In the genomic region with DNA sequence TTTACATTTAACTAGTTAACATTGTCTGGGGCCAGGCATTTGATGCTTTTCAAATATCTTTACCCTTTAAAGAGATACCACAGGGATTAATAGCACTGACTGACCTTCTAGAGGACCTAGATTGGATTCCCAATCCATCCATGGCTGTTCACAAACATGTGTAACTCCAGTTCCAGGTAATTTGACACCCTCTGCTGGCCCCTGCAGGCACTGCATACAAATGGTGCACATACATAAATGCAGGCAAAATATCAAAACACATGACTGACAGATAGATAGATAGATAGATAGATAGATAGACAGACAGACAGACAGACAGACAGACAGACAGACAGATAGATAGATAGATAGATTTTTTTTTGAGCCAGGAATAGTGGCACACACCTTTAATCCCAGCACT, we compare ENCODE assay signal across 11 mouse cellular contexts. TPM values are rescaled to one million over a fixed set of nuclear protein-coding genes. Genes with fewer than 3 reads are reported as not detected.
DNase-seq lines count a peak whose midpoint lies in the region; ATAC-seq and TF ChIP-seq lines count a peak whose summit lies in the region.
"Had no signal": no experiment of that assay in that cellular context is flagged by ENCODE, and none has a peak within 500 bp of the region (broad histone marks: within the 10 kb centered on the region; RNA-seq: fewer than 3 reads in every experiment).

No protein-coding gene starts in this region.

- DNase-seq in cerebellum, postnatal 10 days = peak; percentile 18 to 22
- DNase-seq in cerebellum, adult 9-11 months = no peak
- no peak for DNase-seq in kidney, postnatal 0 days (ENCODE audit: low spot score)
- DNase-seq in kidney, postnatal 14 days = no peak
- DNase-seq in 3T3-L1 (ENCODE audit: low read depth, low spot score) = peak; percentile 59
- peak; percentile 73 for DNase-seq in ZHBTc4 (ENCODE audit: low read depth, low spot score)
- DNase-seq in adrenal gland, postnatal 36 days = no peak
- DNase-seq in MN1 (ENCODE audit: low spot score) = no peak
- DNase-seq: heart, adult 18-20 months had no signal

- no peaks in the 10 kb centered on the region for H3K4me1 ChIP-seq in kidney, postnatal 0 days (replicated peaks; ENCODE audit: insufficient read depth, low read length)
- H3K4me1 ChIP-seq: forebrain, embryonic 13.5 days had no signal

- peak; percentile 48 for TF ChIP-seq CTCF in kidney, postnatal 0 days (IDR thresholded peaks at IDR 0.05; ENCODE audit: low read depth)

- H3K4me2 ChIP-seq in kidney, postnatal 0 days (ENCODE audit: low read length) = no peak overlapping the region
- H3K4me2 ChIP-seq: forebrain, embryonic 13.5 days had no signal

- H3K36me3 ChIP-seq in kidney, postnatal 0 days (ENCODE audit: insufficient read depth, low read length) = no peaks in the 10 kb centered on the region

- H3K27ac ChIP-seq in kidney, postnatal 0 days = no peak overlapping the region
- H3K27ac ChIP-seq: forebrain, embryonic 13.5 days had no signal

- no peak overlapping the region for H3K9ac ChIP-seq in kidney, postnatal 0 days (ENCODE audit: low read depth, low read length)
- H3K9ac ChIP-seq: forebrain, embryonic 13.5 days had no signal

- no peak for ATAC-seq in kidney, postnatal 0 days (replicated peaks; ENCODE audit: low FRiP score, low read depth)
- ATAC-seq: forebrain, embryonic 13.5 days; midbrain, embryonic 16.5 days had no signal

- H3K27me3 ChIP-seq in kidney, postnatal 0 days (ENCODE audit: insufficient read depth, low read length) = no peaks in the 10 kb centered on the region
- H3K27me3 ChIP-seq: forebrain, embryonic 13.5 days had no signal

- no peaks in the 10 kb centered on the region for H3K9me3 ChIP-seq in kidney, postnatal 0 days (replicated peaks; ENCODE audit: low read length)
- H3K9me3 ChIP-seq: forebrain, embryonic 13.5 days had no signal

- H3K4me3 ChIP-seq in kidney, postnatal 0 days (replicated peaks; ENCODE audit: low read depth, low read length) = no peak overlapping the region
- H3K4me3 ChIP-seq: forebrain, embryonic 13.5 days had no signal

RNA-seq across cellular contexts. Expression of a gene that starts 33.2 kb away (rescaled TPM):
- 11.2 and 12.1 TPM in 2 replicates for polyA plus RNA-seq in kidney, postnatal 0 days (2015; fragmentation: Nextera tagmentation; extraction: Ambion mirVana)
- total RNA-seq in adrenal gland, postnatal 36 days (2021) = 10 to 100 TPM; 51.7 to 51.9 TPM

Comparison
In these comparisons a context has a peak if more than half of its experiments do, and no peak if none do; other contexts are left out.
1. DNase-seq: peak in cerebellum, postnatal 10 days (2 of 2), 3T3-L1 (single experiment) and ZHBTc4 (single experiment); none in cerebellum, adult 9-11 months (single experiment), kidney, postnatal 0 days (single experiment), kidney, postnatal 14 days (single experiment), adrenal gland, postnatal 36 days (0 of 2) and MN1 (single experiment).